Mouse (Mus musculus): ENCODE measurements around the gene Ppp4r4.
A peak's percentile ranks its signal among the peaks of the same experiment; 100 is the strongest.
"Not testable (repeated sequence)": the region's sequence is repeated elsewhere in the genome, so short reads cannot be mapped to it uniquely, and the experiment has no call there.

Ppp4r4 gene

DNA sequence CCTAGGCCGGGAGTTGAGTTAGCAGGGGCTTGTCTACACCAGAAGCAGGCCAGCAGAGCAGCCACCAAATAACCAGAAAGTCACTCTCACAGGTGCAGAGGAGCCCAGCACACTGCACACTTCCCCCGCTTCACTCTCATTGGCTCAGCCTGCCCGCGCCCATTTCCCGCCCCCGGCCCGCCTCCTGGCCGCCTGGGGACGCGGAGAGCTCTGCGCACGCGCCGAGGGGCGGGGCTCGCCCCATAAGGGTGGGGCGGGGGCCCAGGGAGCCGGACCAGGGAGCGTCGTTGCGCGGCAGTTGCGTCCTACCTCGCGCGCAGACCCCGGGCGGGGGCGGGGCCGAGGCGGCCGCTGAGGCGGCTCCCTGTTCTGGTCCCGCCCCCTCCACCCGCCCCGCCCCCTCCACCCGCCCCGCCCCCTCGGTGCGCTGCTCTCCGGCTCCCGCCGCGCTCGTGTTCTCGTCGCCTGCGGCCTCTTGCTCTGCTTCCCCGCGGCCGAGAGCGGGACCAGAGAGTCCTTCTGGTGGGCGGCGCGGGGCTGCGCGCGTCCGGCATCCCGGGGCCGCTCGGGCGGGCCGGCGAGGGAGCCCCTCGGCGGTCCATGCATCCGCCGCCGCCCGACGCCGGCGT is at the start of gene Ppp4r4:
TSS of gene Ppp4r4 (plus strand) at position 264 of the 629 bp plus-strand sequence.
- peak; percentile 92 to 96 for DNase-seq

DNA sequence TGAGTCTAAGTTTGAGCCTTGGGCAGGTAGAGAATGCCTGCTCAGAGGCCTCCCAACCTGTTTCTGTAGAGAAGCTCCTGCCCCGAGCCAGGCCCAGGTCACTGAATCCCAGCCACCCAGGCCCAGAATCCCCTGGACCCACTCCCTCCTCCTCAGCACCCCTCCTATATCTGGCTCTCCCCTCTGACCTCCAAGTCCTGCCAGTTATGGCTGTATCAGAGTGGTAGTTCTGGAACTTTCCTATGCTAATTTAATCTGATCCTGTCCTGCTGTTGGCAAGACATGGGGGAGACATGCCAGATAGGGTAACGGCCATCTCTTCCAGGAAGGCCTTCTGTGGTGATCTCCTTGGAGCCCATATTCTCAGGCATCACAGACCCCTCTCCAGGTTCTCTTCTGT is 49.3 kb upstream of the Ppp4r4 start:
- no peak for DNase-seq

DNA sequence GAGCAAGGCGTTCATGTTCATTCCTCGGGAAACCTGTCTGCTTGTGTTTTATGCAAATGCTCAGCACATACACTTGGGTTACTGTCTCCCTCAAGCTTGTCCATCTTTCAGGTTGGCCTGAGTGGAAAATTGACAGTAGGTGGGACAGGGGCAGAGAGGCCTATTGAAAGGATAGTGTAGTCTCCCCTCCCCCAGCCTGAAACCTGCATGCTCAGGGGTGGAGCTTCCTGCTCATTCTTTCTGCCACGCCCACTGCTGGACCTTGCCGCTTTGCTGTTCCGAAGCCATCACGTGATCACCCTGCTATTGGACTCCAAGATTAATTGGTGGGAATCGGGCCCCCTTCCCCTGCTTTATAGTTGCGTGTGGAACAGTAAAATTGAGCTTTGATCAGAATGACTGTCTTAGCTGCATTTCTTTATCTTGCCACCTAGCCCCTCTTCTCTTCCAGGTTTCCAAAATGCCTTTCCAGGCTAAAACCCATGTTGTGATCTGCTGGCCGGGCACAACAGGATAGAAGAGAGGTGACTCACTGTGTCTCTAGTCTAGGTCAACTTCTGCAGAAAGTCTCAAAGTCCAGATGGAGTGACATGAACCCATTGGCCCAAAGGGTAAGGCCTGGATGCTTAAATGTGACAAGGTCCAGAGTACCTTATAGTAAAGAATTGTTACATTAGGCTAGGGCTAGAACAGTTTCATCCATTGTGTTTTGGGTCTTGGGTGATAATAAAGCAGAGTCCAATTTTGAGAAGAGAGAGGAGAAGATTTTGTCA is 47.7 kb upstream of the Ppp4r4 start:
- not testable (repeated sequence) for DNase-seq

DNA sequence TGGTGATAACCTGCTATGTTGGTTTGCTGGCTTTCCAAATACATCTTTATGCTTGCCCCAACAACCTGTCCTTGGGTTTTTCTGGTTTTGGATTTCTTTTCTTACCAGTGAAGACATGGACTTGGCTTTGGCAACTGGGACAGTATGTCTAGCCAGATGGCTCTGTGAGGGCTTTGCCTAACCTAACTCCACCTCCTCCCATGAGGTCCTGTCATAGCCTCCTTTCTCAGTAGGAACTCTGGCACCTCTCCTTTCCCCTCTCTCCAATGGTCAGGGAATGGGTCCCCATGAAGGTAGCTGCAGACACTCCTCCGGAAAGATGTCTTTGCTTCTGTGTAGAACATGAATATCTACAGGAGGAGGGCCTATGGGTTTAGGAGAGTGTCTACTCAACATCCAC is 45.4 kb upstream of the Ppp4r4 start:
- DNase-seq = peak; percentile 56 to 68

DNA sequence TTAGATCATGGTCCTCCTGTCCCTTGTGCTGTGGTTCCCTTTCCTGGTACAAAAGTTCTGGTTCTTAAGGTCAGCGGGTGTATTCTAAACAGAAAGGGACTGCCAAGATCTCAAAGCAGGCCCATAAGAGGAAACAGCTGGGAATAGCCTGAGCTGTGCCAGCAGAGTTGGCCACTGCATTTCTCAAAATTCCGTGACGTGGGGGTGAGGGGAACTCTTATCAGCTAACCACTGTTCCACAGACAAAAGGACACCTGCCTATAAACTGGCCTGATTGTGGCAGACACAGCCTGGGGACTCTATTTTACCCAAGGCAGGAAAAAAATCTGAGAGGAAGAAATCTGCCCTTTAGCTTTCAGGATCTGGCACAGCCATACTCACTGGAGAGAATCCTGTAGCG is 44.8 kb upstream of the Ppp4r4 start:
- no peak for DNase-seq

DNA sequence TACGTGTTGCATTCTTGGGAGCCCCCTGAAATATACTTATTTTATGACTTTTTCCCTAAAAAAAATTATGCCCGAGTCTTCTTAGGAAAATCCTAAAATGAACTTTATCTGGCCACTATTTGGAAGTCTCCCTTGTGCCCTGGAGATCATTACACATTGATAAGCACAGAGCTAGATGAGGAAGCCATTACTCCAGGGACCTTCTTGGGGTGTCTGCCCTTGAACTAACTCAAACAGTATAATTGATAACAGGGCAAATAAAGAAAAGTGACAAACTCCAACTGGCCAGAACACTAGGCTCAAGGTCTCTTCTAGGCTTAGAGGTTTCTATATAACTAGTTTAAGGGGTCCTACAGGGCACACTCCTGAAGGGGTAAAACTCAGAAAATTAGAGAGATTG is 44.3 kb upstream of the Ppp4r4 start:
- DNase-seq = no peak

DNA sequence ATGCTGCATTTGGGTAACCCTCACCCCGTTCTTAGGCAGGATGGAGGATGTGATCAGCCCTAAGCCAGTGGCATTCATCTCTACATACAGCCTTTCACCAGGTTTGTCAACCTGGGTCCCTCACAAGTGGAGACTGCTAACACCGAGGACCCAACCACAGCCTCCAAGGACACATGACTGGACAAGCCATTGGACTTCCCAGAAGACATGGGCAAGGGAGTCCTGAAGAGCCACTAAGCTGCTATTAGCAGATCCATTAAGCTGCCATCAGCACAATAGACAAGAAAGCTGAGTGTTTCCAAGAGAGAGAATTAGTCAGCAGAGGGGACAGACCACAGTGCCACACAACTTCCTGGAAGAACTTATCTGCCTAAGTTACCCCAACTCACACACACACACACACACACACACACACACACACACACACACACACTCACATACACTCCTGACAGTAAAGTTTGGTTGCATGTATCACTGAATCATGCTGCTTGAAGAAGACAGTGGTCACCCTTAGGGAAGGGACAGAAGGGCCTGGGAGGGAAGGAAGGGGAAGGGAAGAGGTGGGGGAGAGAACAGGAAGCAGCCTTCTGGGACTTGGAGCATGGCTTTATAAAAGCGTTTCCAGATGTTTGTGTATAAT is 40.9 kb upstream of the Ppp4r4 start:
- no peak for DNase-seq

DNA sequence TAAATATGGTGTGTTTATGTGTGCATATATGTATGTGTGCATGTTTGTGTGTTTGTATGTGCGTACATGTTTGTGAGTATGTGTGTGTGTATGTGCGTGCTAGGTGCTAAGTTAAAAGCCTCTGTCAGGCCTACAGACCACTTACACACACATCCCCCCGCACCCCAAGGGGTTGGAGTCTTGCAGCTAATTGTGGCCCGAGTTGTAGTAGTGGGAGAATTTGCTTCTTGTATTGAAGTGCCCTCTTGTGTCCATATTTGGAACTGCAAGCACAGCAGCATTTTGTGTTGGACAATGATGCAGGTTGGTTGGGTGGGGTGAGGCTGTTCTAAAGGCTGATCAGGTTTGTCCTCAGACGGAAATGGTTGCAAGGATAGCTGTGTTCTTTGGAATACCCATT is 39.3 kb upstream of the Ppp4r4 start:
- DNase-seq = peak; percentile 67 to 82

DNA sequence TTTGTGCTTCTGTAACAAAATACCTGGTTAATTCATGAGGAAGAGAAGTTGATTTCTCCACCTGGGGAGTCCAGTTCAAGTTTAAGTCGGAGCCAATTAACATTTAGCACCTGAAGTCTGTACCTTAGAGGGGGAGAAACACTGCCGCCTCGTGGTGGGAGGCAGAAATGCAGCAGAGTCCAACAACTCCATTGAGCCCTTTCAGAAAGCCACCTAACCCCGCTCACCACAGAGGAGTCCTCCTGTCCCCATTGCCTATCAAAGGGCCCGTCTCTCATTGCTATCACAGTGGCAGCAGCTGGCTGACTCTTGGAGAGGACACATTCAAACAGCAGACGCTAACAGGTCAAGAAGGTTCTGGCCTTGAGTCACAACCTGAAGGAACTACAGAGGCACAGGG is 37.6 kb upstream of the Ppp4r4 start:
- peak; percentile 47 to 70 for DNase-seq

DNA sequence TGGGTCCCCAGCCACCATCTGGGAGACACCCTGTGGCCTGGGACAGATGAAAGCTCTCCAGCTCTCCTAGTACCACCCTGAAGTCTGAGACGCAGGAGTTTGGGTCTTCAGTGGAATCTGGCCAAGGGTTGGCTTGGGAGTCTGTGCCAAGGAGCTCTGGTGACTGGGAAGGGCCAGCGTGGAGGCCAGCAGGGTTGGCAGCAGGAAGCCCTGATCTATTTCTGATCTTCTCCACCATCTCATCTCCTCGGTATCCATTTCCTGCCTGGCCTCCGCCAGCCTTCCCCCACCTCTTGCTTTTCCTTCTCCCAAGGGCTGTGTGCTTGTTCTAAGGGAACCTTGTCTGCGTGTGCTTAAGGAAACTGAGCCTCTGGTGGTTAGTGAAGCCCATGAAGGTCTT is 33.3 kb upstream of the Ppp4r4 start:
- DNase-seq = peak; percentile 35 to 48

DNA sequence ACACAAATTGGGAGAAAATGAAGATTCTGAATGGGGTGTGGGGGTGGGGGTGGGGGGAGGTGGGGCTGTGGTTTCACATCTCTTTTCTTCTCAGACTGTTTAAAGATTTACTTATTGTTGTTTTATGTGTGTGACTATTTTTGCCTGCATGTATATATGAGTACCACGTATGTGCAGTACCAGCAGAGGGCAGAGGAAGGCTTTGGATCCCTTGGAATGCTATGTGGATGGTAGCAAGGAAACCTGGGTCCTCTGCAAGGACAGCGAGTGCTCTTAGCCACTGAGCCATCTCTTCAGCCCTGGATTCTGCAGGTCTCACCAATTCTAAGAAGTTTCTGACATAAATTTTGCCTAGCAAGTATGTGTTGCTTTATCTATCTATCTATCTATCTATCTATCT is 32.8 kb upstream of the Ppp4r4 start:
- DNase-seq = no peak

DNA sequence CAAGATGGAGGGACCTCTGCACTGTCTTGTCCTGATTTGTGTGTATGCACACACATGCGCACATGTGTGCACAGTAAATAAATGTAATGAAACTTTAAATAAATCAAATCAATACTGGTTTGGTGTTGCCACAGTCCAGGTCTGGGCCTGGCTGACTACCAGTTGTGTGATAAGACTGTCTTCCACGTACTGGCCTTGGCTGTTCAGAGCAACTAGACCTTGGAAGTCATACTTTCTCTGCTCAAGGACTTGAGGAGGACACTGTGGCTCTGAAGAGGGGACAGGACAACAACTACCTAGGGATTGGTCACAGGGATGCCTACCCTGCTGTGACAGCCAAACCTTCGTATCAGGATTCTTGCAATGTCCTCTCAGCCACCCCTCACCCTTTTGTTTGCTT is 28.8 kb upstream of the Ppp4r4 start:
- no peak for DNase-seq

DNA sequence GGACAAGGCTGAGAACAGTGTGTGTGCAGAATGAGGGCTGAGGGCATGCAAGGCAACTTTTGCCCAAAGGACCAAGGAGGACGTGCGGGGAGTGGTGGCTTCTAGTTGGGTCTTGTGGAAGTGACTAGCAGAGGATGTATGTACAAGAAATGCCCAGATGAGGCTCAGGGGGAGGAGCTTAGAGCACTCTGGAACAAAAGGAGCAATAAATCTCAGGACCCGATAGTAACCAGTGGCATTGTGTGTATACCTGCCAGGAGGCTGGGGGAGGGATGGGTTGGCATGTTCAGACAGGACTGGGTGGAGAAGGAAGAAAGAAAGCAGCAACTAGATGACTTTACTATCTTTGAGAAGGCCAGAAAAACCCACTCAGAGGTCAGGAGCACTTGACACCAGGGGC is 27.7 kb upstream of the Ppp4r4 start:
- DNase-seq = no peak

DNA sequence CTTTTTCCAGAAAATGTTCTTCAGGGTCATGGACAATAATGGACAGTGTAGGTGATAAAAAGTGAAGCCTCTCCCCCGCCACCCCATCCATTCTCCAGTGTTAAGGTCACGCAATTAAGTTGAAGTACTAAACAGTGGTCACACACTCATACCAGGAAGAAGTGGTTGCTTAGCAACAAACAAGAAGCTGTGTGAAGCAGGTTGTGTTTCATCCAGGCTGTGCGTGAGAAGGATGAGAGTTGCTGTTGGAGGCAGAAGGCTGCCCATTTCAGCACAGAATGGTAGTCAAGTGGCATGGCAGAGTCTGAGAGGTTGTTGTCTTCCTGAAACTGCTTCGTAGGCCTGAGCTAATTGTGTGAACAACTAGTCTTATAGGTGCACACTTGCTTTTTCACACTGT is 23.7 kb upstream of the Ppp4r4 start:
- no peak for DNase-seq

DNA sequence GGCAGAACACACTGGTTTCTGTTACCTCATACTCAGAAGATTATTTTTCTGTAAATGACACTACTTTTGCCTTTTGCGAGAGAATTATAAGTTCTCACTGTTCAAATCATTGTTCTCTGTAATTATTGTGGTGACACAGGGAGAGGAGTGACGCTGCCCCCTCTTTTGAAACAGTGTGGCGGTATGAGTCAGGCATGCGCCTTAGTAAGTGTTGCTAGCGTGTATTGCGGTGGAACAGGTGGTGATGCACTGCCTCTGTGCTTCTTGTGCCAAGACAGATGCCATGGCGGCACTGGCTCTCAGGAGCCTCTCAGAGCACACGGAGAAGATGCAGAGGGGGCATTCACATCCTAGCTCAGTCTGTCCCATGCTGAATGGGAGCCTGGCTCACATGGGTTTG is 22.2 kb upstream of the Ppp4r4 start:
- no peak for DNase-seq

DNA sequence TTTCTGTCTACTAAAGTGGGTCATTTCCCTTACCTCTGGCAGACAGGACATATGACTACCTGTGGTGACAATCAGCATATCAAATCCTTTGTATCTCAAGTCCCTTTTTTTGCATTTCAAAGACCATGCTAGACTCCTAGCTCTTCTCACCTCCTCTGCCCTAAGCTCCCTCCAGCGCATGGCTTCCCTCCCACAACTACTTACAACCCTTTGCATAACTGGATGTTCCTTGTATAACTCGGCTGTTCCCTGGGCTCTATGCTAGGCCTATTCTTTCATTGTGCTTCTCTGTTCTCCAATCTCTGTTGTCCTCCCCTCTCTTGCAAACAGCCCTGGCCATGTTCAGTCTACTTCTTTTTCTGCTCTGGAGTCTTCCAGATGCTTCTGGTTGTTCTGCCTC is 20.5 kb upstream of the Ppp4r4 start:
- DNase-seq = no peak

DNA sequence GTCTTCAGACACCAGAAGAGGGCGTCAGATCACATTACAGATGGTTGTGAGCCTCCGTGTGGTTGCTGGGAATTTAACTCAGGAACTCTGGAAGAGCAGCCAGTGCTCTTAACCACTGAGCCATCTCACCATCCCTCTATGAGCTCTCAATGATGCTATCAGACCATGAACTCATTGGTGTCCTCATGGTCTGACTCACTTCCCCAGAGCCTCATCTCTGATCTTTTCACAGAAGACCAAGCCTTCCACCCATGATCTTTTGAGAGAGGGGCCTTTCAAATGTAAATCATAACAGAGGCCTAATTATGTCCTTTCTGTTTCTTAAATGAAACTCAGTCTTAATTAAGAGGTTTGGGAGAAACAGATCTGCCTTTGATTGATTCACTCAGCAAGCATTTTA is 19.0 kb upstream of the Ppp4r4 start:
- DNase-seq = no peak

DNA sequence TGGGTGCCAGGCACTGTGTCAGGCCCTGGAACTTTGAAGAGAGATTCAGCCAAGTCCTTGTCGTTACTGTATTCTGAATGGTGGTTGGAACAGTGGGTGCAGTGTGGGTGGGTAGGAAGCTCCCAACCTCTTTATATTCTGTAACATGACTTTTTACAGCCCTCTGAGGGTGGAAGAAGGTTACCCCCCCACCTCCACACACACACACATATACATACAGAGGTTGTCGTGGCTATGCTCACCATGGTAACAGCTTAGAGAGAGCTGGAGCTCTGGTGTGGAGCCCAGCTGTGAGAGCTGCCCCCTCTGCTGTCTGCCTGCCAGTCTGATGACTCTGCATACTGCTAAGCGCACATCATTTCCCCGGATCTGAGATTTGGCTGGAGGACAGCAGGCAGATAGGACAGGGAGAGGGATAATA is 18.6 kb upstream of the Ppp4r4 start:
- DNase-seq = no peak

DNA sequence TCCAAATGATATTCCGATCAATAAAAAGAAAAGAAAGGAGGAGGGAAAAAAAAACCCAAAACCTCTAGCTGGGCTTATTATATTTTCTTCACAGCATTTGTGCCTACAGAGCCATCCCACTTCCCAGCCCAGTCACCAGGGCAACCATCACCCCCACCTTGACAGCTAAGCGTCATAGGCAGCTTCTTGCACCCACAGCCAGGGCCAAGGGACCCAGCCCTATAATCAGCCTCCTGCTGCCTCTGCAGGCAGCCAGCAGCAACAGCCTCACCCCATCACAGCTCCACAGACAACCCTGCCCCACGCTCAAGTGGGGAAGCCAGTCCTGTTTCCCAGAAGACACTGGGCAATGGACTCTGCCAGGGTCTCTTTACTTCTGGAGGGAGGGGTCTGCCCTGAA is 17.7 kb upstream of the Ppp4r4 start:
- no peak for DNase-seq

DNA sequence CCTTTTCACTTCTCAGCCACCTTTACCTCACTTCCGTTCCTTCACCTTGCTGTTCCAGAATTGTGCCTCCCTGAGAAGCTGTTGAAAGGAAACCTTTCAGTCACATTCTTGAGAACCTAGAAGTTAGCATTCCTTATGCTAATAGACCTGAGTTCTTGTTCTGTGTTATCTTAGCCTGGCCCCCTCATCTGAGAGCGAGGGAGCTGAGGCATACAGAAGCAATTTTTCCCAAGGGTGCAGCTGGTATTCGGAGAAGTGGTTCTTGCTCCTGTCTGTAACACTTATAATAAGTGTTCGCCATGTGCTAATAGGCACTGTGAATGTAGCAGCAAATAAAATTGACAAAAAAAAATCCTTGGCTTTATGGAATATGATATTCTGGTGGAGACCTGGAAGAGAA is 16.4 kb upstream of the Ppp4r4 start:
- DNase-seq = no peak

DNA sequence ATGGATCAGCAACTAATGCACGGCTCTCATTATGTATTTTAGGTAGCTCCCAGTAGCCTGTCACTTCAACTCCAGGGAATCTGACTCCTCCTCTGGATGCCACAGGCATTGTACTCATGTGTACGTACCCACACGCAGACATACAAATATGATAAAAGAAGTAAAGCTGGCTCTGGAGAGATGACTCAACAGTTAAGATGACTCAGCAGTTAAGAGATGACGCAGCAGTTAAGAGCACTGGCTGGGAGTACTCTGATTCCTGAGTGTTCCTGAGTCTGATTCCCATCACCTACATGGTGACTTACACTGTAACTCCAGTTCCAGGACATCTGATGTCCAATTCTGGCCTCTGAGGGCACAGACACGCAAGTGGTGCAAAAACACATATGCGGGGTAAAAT is 13.4 kb upstream of the Ppp4r4 start:
- no peak for DNase-seq

DNA sequence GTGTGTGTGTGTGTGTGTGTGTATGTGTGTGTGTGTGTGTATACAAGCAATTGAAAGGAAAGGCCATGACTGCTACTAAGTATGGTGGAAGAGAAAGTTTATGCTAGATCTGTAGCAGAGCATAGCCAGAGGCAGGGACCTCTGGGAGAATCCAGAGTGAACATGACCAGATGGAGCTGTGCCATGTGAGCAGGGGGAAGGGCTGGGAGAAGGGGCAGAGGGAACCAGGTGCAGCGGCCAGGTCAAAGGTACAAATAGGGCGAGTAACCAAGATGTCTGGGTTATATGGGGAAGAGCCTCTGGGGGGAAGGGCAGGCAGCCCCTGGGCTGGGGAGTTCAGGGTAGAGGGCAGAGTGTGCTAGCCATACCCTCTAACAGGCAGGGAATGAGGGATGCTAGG is 1.5 kb upstream of the Ppp4r4 start:
- DNase-seq = no peak

DNA sequence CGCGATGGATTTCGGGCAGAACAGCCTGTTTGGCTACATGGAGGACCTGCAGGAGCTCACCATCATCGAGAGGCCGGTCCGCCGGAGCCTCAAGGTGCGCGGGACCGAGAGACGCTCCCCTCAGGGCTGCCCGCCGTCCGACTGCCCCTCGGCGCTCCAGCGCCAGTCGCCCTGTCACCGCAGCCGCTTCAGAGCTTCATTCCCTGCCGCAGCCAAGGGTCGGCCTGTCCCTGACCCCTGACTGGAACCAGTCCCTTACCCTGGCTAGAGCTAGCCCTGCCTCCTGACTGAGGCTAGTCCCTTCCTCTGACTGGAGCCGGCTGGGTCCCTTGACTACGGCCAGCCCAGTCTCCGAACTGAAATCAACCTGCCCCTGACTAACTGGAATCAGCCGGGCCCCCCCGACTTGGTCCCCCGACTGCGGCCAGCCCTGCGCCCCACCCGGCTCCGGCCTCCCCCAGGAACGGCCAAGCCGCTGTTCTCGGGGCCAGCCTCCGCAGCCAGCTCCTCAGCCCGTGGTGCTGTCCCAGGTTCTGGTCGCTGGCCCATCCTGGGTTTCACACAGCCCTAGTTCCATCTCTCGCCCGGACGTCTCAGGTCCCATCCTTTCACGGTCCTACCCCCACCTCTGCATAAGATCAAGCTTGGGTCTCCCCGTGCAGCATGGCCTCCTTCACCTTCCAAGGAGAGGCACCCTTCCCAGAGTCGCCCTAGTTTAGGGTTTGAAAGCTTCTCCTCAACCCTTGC is 739 bp downstream of the Ppp4r4 start:
- peak in 1 of 2 experiments; percentile 47 for DNase-seq

DNA sequence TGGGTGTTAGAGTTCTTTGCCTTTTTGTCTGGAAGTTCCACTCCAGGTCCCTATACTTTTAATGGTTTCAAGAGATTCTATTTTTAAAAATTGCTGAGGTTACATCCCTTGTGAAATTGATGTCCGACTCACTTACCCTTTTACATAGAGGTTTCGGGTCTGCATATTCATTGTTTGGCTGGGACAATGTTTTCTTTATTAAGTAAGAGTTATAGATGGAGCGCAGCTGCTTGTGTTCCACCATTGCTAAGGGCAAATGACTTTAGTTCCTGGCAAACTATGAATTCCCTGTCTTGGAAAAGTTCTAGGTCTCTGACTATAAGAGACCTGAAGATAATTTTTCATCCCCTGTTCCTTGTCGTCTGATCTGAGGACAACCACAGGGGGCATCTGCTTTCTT is 8.3 kb downstream of the Ppp4r4 start:
- no peak for DNase-seq
